Mouse (Mus musculus): ENCODE measurements around the gene Olfm1. TPM values are rescaled to one million over a fixed set of nuclear protein-coding genes. Genes with fewer than 3 reads are reported as not detected.

Gene Olfm1
- polyA plus RNA-seq, 1 experiment: 9.8 TPM

DNA sequence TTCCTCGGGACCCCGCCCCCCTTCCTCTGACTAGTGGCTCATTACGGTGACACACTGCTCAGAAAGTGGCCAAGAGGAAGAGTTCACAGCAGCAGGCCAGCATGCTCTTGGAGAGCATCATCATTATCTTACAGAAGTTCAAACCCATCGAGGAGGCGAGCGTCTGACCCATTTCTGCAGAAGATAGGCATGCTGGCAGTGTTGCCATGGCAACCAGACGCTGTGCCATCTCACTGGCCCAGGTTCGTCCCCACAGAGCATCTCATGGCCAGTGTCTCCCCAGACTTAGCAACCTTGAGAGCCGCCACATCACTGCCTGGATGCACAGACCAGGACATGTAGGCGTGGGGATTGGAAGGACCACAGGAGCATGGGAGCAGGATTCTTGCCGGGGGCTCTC lies 54.3 kb downstream of the Olfm1 start:
- Histone ChIP-seq H3K36me3 (ENCODE audit: control insufficient read depth, insufficient read depth, low read length) (no peaks in the 10 kb centered on the region), H3K4me3 (ENCODE audit: control insufficient read depth, insufficient read depth, low read length) (no peak overlapping the region), H3K4me1 (replicated peaks; ENCODE audit: control insufficient read depth, insufficient read depth, low read length) (no peaks in the 10 kb centered on the region), H3K27ac (ENCODE audit: control insufficient read depth, insufficient read depth, low read length) (no peak overlapping the region), H3K27me3 (ENCODE audit: control insufficient read depth, insufficient read depth, low read length) (no peaks in the 10 kb centered on the region)
- no peak for TF ChIP-seq CTCF (IDR thresholded peaks at IDR 0.05; ENCODE audit: borderline replicate concordance, control insufficient read depth, extremely low read depth, insufficient read depth, low read length, poor library complexity)
- TF ChIP-seq POLR2A (IDR thresholded peaks at IDR 0.05; ENCODE audit: control insufficient read depth, extremely low read depth, insufficient read depth, low read length, poor library complexity): no peak
- no peak for DNase-seq
- WGBS: 88% methylated on average over 11 of the region's 11 CpGs

GRCm38 (mm10) chr2:28252554-28252953 lies 59.8 kb downstream of the Olfm1 start:
- 92% methylated on average over 4 of the region's 4 CpGs for whole genome bisulfite sequencing
- Histone ChIP-seq H3K27me3 (ENCODE audit: control insufficient read depth, insufficient read depth, low read length) (no peaks in the 10 kb centered on the region), H3K4me3 (ENCODE audit: control insufficient read depth, insufficient read depth, low read length) (no peak overlapping the region), H3K36me3 (ENCODE audit: control insufficient read depth, insufficient read depth, low read length) (no peaks in the 10 kb centered on the region), H3K4me1 (replicated peaks; ENCODE audit: control insufficient read depth, insufficient read depth, low read length) (no peaks in the 10 kb centered on the region), H3K27ac (ENCODE audit: control insufficient read depth, insufficient read depth, low read length) (no peak overlapping the region)
- TF ChIP-seq CTCF (IDR thresholded peaks at IDR 0.05; ENCODE audit: borderline replicate concordance, control insufficient read depth, extremely low read depth, insufficient read depth, low read length, poor library complexity): no peak
- no peak for TF ChIP-seq POLR2A (IDR thresholded peaks at IDR 0.05; ENCODE audit: control insufficient read depth, extremely low read depth, insufficient read depth, low read length, poor library complexity)
- DNase-seq: no peak

GRCm38 (mm10) chr2:28256029-28256428 lies 63.2 kb downstream of the Olfm1 start:
- no peak for DNase-seq
- Histone ChIP-seq H3K36me3 (ENCODE audit: control insufficient read depth, insufficient read depth, low read length) (no peaks in the 10 kb centered on the region), H3K4me3 (ENCODE audit: control insufficient read depth, insufficient read depth, low read length) (no peak overlapping the region), H3K27ac (ENCODE audit: control insufficient read depth, insufficient read depth, low read length) (no peak overlapping the region), H3K27me3 (ENCODE audit: control insufficient read depth, insufficient read depth, low read length) (no peaks in the 10 kb centered on the region), H3K4me1 (replicated peaks; ENCODE audit: control insufficient read depth, insufficient read depth, low read length) (no peaks in the 10 kb centered on the region)
- no peak for TF ChIP-seq POLR2A (IDR thresholded peaks at IDR 0.05; ENCODE audit: control insufficient read depth, extremely low read depth, insufficient read depth, low read length, poor library complexity)
- no peak for TF ChIP-seq CTCF (IDR thresholded peaks at IDR 0.05; ENCODE audit: borderline replicate concordance, control insufficient read depth, extremely low read depth, insufficient read depth, low read length, poor library complexity)
- 94% methylated on average over 7 of the region's 7 CpGs for WGBS

- Histone ChIP-seq H3K36me3 (ENCODE audit: control insufficient read depth, insufficient read depth, low read length) (no peaks in the 10 kb centered on the region), H3K27me3 (ENCODE audit: control insufficient read depth, insufficient read depth, low read length) (no peaks in the 10 kb centered on the region), H3K4me1 (replicated peaks; ENCODE audit: control insufficient read depth, insufficient read depth, low read length) (no peaks in the 10 kb centered on the region), H3K4me3 (ENCODE audit: control insufficient read depth, insufficient read depth, low read length) (no peak overlapping the region), H3K27ac (ENCODE audit: control insufficient read depth, insufficient read depth, low read length) (no peak overlapping the region)
- TF ChIP-seq POLR2A (IDR thresholded peaks at IDR 0.05; ENCODE audit: control insufficient read depth, extremely low read depth, insufficient read depth, low read length, poor library complexity) (no peak), CTCF (IDR thresholded peaks at IDR 0.05; ENCODE audit: borderline replicate concordance, control insufficient read depth, extremely low read depth, insufficient read depth, low read length, poor library complexity) (no peak)
- 75% methylated on average over 3 of the region's 3 CpGs for WGBS
- no peak for DNase-seq
These were observed 68.6 kb downstream of the Olfm1 start for GRCm38 (mm10) chr2:28261438-28261837.

- no peaks in the 10 kb centered on the region for H3K36me3 ChIP-seq (ENCODE audit: control insufficient read depth, insufficient read depth, low read length)
- no peak for DNase-seq
- WGBS: 87% methylated on average over 3 of the region's 3 CpGs
- H3K27me3 ChIP-seq (ENCODE audit: control insufficient read depth, insufficient read depth, low read length): no peaks in the 10 kb centered on the region; the same call in 1 of the 2 replicates
- TF ChIP-seq CTCF (IDR thresholded peaks at IDR 0.05; ENCODE audit: borderline replicate concordance, control insufficient read depth, extremely low read depth, insufficient read depth, low read length, poor library complexity) (no peak), POLR2A (IDR thresholded peaks at IDR 0.05; ENCODE audit: control insufficient read depth, extremely low read depth, insufficient read depth, low read length, poor library complexity) (no peak)
- no peak overlapping the region for H3K4me3 ChIP-seq (ENCODE audit: control insufficient read depth, insufficient read depth, low read length)
- no peak overlapping the region for H3K27ac ChIP-seq (ENCODE audit: control insufficient read depth, insufficient read depth, low read length)
- no peaks in the 10 kb centered on the region for H3K4me1 ChIP-seq (replicated peaks; ENCODE audit: control insufficient read depth, insufficient read depth, low read length)
These were observed 75.0 kb downstream of the Olfm1 start for GRCm38 (mm10) chr2:28267776-28268275.

DNA sequence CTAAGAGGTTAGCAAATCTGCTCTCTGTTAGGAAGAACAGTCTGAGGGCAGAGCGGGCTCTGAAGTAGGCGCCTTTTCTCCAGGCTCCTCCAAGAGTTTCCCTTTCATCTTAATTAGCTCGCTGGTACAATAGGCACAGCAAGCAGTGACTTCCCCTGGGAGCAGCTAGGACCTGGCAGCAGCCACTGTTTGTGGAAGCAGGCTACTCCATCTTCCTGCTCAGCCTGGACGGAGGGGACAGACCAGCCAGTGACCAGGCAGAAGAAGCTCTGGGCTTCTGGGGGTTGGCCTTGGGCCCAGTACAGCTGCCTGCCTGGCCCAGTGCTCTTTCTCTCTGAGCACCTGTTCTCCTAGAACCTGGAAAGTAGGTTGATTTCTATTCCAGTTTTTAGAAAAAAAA lies 77.8 kb downstream of the Olfm1 start:
- Histone ChIP-seq H3K27me3 (ENCODE audit: control insufficient read depth, insufficient read depth, low read length) (no peaks in the 10 kb centered on the region; the same call in 1 of the 2 replicates), H3K27ac (ENCODE audit: control insufficient read depth, insufficient read depth, low read length) (no peak overlapping the region), H3K36me3 (ENCODE audit: control insufficient read depth, insufficient read depth, low read length) (no peaks in the 10 kb centered on the region), H3K4me1 (replicated peaks; ENCODE audit: control insufficient read depth, insufficient read depth, low read length) (no peaks in the 10 kb centered on the region), H3K4me3 (ENCODE audit: control insufficient read depth, insufficient read depth, low read length) (no peak overlapping the region)
- TF ChIP-seq CTCF (IDR thresholded peaks at IDR 0.05; ENCODE audit: borderline replicate concordance, control insufficient read depth, extremely low read depth, insufficient read depth, low read length, poor library complexity) (no peak), POLR2A (IDR thresholded peaks at IDR 0.05; ENCODE audit: control insufficient read depth, extremely low read depth, insufficient read depth, low read length, poor library complexity) (no peak)
- 75% methylated on average over 4 of the region's 4 CpGs for WGBS
- DNase-seq: no peak

Measured in thymus, adult 2 months (tissue).